Mouse (Mus musculus) cortical plate, adult 2 months (tissue): Measurements from ENCODE around the gene Cdc42bpa. TPM values are rescaled to one million over a fixed set of nuclear protein-coding genes. Genes with fewer than 3 reads are reported as not detected.

Source experiments
- H3K27ac ChIP-seq: fragments of 200-500 bp; 2 replicates; pipeline ENCODE4 v1.5.1; 2012; ENCODE audit warnings: low read length, control low read depth, inconsistent platforms; ENCODE audit not compliant: insufficient read depth
- H3K4me1 ChIP-seq: fragments of 200-500 bp; 2 replicates; pipeline ENCODE4 v1.6.1; 2011; ENCODE audit warnings: low read length; ENCODE audit not compliant: control insufficient read depth, insufficient read depth
- H3K4me3 ChIP-seq: fragments of 200-500 bp; 2 replicates; pipeline ENCODE4 v1.5.1; 2011; ENCODE audit warnings: mild to moderate bottlenecking, low read length, control low read depth; ENCODE audit not compliant: insufficient read depth
- CTCF ChIP-seq: fragments of 200-500 bp; IDR thresholded peaks from 2 replicates; pipeline ENCODE4 v1.5.1; 2011; ENCODE audit warnings: mild to moderate bottlenecking, control low read depth, low read length; ENCODE audit not compliant: insufficient read depth; ENCODE audit errors: extremely low read depth
- POLR2A ChIP-seq: fragments of 200-500 bp; IDR thresholded peaks from 2 replicates; pipeline ENCODE4 v1.6.1; 2011; ENCODE audit warnings: mild to moderate bottlenecking, low read length, control low read depth; ENCODE audit not compliant: insufficient read depth; ENCODE audit errors: extremely low read depth
- polyA plus RNA-seq: library from polyadenylated mRNA; depleted of rRNA; stranded (reverse); fragments of >200 nt; gene quantifications from 2 replicates; pipeline ENCODE4 v1.2.3, GENCODE M21; 2012

Gene Cdc42bpa
- polyA plus RNA-seq, 1 experiment = 147 TPM

- Histone ChIP-seq H3K4me3 (peak overlapping the region; percentile 91), H3K27ac (peak overlapping the region; percentile 92), H3K4me1 (no peaks in the 10 kb centered on the region; the same call in 1 of the 2 replicates)
- TF ChIP-seq POLR2A = no peak
- no peak for TF ChIP-seq CTCF
Measured at GRCm38 (mm10) chr1:179960543-179960876, 238 bp downstream of the Cdc42bpa start.

GRCm38 (mm10) chr1:179960882-179961698, 818 bp downstream of the Cdc42bpa start:
- peak overlapping the region; percentile 95 for H3K4me3 ChIP-seq
- TF ChIP-seq POLR2A (no peak), CTCF (no peak)
- H3K4me1 ChIP-seq = no peaks in the 10 kb centered on the region; the same call in 1 of the 2 replicates
- peak overlapping the region; percentile 50; the same call in 1 of the 2 replicates for H3K27ac ChIP-seq

- TF ChIP-seq POLR2A = no peak
- TF ChIP-seq CTCF = no peak
- Histone ChIP-seq H3K4me1 (no peaks in the 10 kb centered on the region; the same call in 1 of the 2 replicates), H3K4me3 (peak overlapping the region; percentile 95), H3K27ac (0 out of 2 replicates have a peak overlapping the region, but pooled peaks have one; percentile 43)
Measured at GRCm38 (mm10) chr1:179961777-179962176, 1.5 kb downstream of the Cdc42bpa start.

- H3K27ac ChIP-seq = no peak overlapping the region
- peaks cover 6% of the 10 kb centered on the region; the same call in 1 of the 2 replicates for H3K4me1 ChIP-seq
- TF ChIP-seq POLR2A (no peak), CTCF (no peak)
- H3K4me3 ChIP-seq = no peak overlapping the region
Measured at GRCm38 (mm10) chr1:179969776-179970428, 9.6 kb downstream of the Cdc42bpa start.

- H3K27ac ChIP-seq = no peak overlapping the region
- H3K4me3 ChIP-seq = no peak overlapping the region
- no peak for TF ChIP-seq POLR2A
- no peak for TF ChIP-seq CTCF
- H3K4me1 ChIP-seq = peaks cover 11% of the 10 kb centered on the region
Measured at GRCm38 (mm10) chr1:179975021-179975420, 14.7 kb downstream of the Cdc42bpa start.

GRCm38 (mm10) chr1:179975645-179976275, 15.5 kb downstream of the Cdc42bpa start:
- TF ChIP-seq POLR2A = no peak
- TF ChIP-seq CTCF = no peak
- peak overlapping the region; percentile 70 for H3K27ac ChIP-seq
- H3K4me1 ChIP-seq = peaks cover 10% of the 10 kb centered on the region
- H3K4me3 ChIP-seq = no peak overlapping the region

- TF ChIP-seq CTCF = no peak
- no peak for TF ChIP-seq POLR2A
- Histone ChIP-seq H3K27ac (no peak overlapping the region), H3K4me1 (peaks cover 10% of the 10 kb centered on the region), H3K4me3 (no peak overlapping the region)
Measured at GRCm38 (mm10) chr1:179977437-179977836, 17.2 kb downstream of the Cdc42bpa start.

GRCm38 (mm10) chr1:179978742-179979141, 18.5 kb downstream of the Cdc42bpa start:
- no peak overlapping the region for H3K27ac ChIP-seq
- H3K4me3 ChIP-seq = no peak overlapping the region
- H3K4me1 ChIP-seq = peaks cover 8% of the 10 kb centered on the region
- TF ChIP-seq POLR2A = no peak
- no peak for TF ChIP-seq CTCF

GRCm38 (mm10) chr1:179981680-179982079, 21.4 kb downstream of the Cdc42bpa start:
- TF ChIP-seq CTCF = no peak
- no peak for TF ChIP-seq POLR2A
- Histone ChIP-seq H3K4me1 (no peaks in the 10 kb centered on the region; the same call in 1 of the 2 replicates), H3K27ac (no peak overlapping the region)

GRCm38 (mm10) chr1:179982183-179982582, 21.9 kb downstream of the Cdc42bpa start:
- no peak overlapping the region for H3K27ac ChIP-seq
- H3K4me3 ChIP-seq = no peak overlapping the region
- no peaks in the 10 kb centered on the region for H3K4me1 ChIP-seq
- TF ChIP-seq POLR2A (no peak), CTCF (no peak)

More at GRCm38 (mm10) chr1:179981680-179982079, 21.4 kb downstream of the Cdc42bpa start:
- no peak overlapping the region for H3K4me3 ChIP-seq
